Mouse (Mus musculus): ENCODE data around the gene Zfp282.
"Not testable (repeated sequence)": the region's sequence is repeated elsewhere in the genome, so short reads cannot be mapped to it uniquely, and the experiment has no call there.

Zfp282 gene

DNA sequence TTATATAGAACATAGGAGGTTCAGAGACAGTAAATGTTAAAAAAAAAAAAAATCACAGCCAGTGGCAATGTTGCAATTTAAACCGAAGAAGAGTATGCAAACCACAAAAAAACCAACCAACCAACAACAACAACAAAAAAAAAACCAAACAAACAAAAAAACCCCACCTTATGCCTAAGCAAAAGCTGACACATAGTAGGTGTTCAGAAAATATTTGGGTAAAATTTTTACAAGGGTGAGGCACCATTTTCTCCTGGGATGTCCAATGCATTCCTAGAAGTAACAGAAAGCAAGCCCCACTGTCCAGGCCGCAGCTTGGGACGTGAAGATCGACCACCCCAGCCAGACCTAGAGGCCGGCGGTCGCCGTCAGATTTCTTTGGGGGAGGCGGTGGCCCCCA is at the start of gene Zfp282:
Gene Zfp282 (plus strand): TSS at position 147 of the 400 bp plus-strand sequence.
- DNase-seq (ENCODE audit: low spot score in 2 of 2) = no peak

DNA sequence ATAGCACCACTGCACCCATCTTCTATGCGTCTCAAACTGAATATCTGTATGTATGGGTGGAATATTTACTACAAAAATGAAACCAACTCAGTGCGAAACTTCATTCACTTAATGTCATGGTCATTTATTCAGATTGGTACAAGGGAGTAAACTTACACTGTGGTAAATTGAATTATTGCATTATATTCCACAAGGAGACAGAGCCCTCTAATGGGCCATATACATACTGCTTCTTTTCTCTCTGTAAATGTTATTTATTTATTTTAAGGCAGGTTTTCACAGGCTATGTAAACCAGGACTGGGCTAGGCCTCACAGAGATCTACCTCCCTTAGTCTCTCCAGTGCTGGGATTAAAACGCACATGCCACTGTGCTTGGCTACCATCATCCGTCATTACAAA is 49.5 kb upstream of the Zfp282 start:
- no peak for DNase-seq (ENCODE audit: low spot score in 2 of 2)

DNA sequence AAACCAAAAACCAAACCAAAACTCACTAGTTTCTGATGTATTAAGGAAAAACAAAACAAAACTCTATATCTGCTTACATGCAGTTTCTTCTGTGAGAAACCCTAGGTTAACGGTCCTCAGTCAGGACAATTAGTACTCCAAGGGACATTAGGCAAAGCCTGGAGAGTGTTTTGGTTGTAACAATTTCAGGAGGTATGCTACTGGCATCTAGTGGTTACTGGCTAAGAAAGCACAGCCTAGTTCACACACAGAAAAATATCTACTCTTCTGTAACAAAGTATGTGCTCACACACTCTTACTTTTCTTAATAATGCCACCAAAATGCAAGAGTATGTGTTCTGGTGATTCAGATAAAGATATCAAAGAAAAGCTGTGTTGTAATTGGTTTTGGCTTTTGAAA is 48.1 kb upstream of the Zfp282 start:
- no peak for DNase-seq (ENCODE audit: low spot score in 2 of 2)

DNA sequence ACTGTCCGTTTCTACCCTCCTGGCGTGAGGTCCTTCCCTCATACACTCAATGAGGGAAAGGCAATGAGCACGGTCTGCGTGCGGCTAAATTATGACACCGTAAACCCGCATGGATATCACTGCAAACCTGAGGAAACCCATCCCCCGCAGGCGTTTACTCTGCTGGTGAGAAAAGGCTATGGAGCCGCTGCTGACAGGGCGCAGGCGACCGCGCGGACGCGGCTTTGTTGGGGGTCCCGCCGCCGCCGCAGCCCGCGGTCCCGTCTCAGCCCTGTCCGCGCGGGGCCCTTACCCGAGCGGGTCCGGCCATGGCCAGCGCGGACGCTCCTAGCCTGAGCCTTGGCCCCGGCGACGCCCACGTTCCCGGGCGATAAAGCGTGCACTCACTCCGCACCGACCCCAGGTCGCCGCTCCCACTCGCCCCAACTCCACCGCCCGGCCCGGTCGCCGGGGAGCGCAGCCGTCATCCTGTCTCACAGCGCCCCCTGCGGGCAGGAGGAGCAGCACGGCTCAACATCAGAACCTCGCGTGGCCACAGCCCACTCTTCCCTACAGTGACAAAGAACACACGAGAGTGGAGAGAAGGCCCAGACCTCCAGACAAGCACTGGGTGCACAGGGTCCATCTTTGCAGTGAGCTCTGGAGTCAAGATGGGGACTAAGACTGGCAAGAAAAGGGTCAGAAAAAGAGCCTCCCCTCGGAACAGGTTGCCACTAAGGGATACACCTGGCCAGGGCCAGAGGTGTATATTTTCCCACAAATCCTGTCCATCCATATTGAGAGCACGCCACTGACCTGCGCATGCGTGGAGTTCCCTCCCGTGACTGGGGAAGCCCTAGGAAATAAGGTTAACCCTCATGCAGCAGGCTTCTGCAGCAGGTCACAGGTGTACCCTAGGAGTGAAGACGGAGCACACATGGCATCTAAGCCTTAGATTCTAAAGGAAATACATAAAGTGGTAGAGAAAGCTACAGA is 46.6 kb upstream of the Zfp282 start, which contains the start of gene Zfp786:
Gene Zfp786 (minus strand): TSS at position 764 of the 975 bp plus-strand sequence.
- peak; percentile 82 to 89 for DNase-seq (ENCODE audit: low spot score in 2 of 2)

DNA sequence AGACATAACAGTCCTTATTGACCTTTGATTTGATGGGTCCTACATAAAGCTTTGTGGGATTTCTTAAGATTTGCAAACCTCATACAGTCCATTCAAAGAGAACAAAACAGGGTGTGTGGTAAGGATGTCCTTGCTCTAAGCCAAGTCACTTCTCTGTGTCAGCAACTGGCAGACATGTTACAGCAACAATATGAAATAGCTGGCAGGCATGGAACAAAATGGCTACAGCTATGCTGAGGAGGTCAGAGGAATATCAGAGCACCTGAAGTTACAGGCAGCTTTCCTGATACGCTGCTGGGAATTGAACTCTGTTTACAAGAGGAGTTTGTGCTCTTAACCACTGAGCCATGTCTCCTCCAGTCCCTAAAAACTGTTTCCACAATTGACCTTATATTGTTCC is 44.8 kb upstream of the Zfp282 start:
- no peak for DNase-seq (ENCODE audit: low spot score in 2 of 2)

DNA sequence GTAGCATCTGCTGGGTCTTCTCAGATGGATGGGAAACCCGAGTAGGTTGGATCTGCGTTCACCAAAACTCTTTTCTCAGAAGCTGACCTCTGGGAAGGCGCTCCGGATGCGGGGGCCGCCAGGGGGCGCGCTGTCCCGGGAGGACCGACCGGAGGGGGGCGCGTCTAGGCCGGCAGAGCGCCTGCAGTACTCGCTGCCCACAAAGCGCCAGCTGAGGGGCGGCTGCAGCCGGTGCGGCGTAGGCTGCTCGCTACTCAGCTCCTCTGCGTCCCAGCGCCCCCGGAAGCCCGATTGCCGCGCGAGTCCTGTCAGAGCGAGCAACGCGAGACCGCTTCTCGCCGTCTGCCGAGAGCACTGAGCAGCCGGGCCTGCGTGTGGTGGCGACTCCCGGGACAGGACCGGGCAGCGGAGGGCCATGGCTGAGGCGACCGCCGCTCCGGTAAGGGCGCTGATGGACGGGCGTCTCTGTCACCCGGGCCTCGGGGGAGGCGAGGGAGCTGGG is 41.5 kb upstream of the Zfp282 start, which contains the start of gene Zfp398:
Gene Zfp398 (plus strand): TSS at position 180 of the 502 bp plus-strand sequence.
- DNase-seq (ENCODE audit: low spot score in 2 of 2) = peak; percentile 87 to 92

DNA sequence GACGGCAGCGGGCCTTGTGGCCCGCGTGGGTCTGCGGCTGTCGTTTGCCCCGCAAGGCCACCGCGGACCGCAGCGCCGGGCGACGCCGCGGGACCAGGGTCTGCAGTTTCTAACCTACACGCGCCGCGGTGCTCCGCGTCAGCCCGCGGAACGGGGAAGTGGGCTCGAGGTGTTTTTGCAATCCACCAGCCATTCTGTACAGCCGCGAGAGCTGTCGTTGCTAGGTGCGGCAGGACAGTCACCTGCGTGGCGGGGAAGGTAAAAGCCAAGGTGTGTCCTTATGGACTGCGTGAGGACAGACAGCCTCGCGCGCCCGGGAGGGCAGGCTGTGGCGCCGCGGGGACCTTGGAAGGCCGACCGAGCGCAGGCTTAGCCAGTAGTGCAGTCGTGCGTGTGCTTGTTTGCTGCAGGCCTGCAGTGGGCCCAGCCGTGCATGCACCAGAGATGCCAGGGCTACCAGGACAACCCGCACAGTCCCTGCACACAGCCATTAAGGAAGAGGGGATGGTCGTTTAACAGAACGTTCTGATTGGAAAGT is 41.0 kb upstream of the Zfp282 start:
- peak; percentile 41 to 43 for DNase-seq (ENCODE audit: low spot score in 2 of 2)

DNA sequence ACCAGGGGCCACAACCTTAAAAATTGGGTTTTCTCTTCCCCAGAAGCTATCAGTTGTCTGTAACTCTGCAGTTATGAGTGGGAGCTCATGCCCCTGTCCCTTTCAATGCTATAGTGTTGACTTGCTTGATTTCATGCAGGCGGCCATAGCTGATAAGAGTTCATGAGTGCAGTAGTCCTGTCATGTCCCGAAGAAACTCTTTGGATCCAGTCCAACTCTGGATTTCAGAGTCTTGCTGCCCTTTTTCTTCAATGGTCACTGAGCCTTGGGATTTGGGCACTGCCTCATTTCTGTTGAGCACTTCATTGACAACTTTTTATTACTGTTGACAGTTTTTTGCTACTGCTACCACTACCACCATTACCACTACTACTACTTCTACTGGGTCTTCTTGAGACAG is 39.4 kb upstream of the Zfp282 start:
- no peak for DNase-seq (ENCODE audit: low spot score in 2 of 2)

DNA sequence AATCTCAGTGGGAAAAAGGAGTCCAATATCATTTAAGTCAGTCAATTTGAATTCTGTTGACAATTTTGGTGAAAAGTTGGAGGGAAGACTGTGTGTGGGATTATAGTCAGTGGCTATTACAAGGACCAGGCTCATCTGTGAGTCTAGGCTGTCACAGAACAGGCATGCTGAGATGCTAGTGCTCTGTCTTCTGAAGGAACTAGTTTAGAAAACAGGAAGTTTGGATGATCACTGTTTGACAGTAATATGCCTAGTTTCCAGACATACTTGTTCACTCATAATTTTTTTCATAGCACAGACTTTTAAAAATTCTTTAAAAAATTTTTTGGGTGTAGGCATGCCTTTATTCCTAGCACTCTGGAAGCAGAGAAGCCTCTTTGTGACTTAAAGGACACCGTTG is 35.9 kb upstream of the Zfp282 start:
- DNase-seq (ENCODE audit: low spot score in 2 of 2) = no peak

DNA sequence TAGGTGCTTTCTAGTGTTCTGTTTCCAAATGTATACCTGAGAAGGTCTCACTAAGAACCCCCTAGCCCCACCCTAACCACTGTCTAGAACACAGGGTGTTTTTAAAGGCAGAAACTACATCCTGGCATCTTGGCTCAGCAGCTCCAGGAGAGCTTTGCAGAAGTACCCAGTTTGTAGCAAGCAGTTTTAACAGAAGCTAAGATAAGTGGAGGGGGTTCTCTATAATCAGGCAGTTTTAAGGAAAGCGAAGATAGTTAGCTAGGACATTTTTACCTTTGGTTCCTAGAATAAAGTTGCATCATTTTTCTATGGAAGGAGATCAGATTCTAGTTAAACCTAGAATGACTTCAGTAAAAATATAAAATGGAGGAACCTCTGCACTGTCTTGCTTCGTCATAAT is 35.2 kb upstream of the Zfp282 start:
- no peak for DNase-seq (ENCODE audit: low spot score in 2 of 2)

DNA sequence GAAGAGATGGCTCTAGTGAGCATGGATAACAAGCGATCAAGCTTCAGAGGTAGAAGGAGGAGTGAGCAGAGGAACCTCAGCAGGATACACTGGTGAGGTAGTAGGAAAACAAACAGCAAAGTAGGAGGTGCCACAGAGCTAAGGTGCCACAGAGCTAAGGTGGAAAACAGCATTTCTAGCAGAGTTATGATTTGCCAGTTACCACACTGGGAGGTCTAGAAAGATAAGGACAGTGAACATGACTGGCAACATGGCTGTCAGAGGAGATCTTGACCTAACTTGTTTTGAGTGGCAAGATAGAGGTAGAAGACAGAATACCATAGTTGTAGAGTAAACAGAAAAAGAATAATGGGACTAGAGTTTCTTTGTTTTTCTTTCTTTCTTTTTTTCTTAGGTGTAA is 34.7 kb upstream of the Zfp282 start:
- no peak for DNase-seq (ENCODE audit: low spot score in 2 of 2)

DNA sequence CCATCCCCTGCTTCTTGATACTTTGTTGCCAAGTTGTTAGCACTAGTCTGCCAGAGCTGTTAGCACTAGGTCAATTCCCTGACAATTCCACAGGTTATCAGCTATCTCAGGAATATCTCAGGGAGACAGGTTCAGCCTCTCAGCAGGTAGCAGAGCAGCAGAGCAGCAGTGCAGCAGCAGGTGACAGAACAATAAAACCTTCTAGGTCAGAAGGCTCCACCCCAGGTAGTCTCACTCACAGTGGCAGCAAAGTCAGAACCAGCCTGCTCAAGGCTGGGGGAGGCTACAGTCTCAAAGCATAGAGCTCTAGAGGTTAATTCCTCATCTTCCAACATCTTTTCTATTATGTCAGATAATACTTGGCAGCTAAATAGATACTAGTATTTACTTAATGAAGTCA is 31.2 kb upstream of the Zfp282 start:
- DNase-seq (ENCODE audit: low spot score in 2 of 2) = no peak

DNA sequence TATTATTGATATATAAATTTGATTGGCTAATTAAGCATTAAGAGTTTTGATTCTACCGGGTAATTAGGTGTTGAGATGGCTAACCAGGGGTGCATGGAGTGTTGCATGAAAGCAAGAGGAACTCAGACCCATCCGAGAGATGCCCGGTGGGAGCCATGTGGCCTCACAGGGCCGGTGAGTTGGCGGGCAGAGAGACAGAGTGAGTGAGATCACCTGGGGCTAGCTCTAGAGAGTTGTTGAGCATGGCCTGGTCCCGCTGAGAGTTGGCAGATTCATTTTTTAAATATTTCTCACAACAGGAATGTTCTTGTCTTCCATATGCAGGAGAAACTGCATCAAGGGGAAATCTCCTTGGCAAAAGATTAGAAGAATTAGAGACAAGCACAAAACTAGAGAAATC is 19.8 kb upstream of the Zfp282 start:
- DNase-seq (ENCODE audit: low spot score in 2 of 2) = no peak

DNA sequence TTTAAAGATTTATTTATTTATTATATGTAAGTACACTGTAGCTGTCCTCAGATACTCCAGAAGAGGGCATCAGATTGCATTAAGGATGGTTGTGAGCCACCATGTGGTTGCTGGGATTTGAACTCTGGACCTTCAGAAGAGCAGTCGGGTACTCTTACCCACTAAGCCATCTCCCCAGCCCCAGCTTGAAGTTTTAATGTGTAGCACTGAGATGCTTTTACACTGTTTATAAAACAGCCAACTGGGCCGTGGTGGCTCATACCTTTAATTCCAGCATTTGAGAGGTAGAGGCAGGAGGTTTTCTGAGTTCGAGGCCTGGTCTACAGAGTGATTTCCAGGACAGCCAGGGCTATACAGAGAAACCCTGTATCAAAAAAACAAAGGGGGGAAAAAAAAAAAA is 19.3 kb upstream of the Zfp282 start:
- not testable (repeated sequence) for DNase-seq (ENCODE audit: low spot score in 2 of 2)

DNA sequence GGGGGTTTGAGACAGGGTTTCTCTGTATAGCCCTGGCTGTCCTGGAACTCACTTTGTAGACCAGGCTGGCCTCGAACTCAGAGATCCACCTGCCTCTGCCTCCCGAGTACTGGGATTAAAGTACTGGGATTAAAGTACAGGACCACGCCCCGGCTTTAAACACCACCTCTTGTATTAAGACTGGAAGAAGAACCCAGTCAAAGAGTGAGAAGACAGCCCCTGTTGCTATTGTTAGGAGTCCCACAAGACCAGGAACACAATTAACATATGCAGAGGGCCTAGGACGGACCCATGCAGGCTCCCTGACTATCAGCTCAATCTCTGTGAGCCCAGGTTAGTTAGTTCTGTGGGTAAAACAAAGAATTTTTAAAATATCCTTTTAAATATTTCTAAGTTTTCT is 4.7 kb upstream of the Zfp282 start:
- DNase-seq (ENCODE audit: low spot score in 2 of 2) = no peak

DNA sequence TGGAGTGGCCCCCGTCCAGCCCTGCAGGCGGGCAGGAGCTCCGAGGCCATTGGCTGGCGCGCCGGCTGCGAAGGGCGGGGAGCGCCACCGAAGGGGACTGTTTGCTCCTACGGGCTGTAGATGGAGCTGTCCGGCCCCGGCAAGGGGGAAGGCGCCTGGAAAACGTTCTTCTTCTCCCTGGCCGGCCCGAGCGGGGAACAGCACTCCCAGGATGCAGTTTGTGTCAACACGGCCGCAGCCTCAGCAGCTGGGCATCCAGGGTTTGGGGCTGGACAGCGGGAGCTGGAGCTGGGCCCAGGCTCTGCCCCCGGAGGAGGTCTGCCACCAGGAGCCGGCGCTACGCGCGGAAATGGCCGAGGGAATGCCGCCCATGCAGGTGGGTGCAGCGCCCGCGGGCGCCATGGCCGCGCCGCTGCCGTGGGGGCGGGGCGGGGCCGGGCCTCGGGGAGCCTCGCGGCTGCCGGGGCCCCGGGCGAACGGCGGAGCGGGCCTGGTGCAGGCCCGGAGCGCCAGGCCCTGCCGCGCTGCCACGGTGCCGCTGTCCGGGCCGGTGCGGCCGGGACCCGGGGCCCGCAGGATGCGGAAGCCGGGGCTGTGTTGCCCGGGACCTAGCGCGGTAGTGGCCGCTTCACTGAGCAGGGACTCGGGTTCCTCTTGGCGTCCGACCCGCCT is 593 bp downstream of the Zfp282 start:
- peak; percentile 84 to 89 for DNase-seq (ENCODE audit: low spot score in 2 of 2)

DNA sequence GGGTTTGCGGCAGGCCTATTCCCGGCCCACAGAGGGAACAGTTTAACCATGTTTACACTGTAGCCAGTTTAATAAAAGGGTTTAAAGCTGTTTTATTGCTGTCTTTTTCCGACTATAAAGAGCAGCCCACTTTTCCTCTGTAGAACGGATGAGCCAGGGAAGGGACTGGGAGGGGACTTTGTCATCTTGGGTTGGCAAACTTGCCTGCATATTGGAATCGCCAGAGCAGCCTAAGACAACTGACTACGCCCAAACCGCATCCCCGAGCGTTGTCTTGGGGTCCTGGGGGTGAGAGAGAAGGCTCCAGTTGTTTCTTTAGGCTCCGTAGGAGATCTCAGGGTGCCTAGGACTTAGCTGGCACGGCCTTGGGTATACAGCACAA is 1.1 kb downstream of the Zfp282 start:
- no peak for DNase-seq (ENCODE audit: low spot score in 2 of 2)

DNA sequence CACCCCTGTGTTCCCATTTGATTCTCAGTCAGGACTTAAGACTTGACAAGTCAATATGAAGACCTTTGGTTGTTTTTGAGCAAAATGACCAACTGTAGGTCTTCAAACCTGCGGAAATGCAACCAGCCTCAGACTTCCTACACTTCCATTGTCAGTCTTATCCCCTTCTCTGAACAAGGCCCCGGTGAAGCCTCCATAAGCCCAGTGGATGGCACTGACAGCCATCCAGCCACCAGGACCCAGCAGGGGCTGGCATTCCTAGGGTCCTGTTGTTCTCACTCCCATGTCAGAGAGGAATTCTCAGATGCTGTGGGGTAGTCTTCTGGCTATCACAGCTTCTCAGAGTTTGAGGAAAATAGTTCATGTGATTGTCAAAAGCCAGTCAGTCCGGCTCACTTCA is 1.6 kb downstream of the Zfp282 start:
- DNase-seq (ENCODE audit: low spot score in 2 of 2) = no peak

DNA sequence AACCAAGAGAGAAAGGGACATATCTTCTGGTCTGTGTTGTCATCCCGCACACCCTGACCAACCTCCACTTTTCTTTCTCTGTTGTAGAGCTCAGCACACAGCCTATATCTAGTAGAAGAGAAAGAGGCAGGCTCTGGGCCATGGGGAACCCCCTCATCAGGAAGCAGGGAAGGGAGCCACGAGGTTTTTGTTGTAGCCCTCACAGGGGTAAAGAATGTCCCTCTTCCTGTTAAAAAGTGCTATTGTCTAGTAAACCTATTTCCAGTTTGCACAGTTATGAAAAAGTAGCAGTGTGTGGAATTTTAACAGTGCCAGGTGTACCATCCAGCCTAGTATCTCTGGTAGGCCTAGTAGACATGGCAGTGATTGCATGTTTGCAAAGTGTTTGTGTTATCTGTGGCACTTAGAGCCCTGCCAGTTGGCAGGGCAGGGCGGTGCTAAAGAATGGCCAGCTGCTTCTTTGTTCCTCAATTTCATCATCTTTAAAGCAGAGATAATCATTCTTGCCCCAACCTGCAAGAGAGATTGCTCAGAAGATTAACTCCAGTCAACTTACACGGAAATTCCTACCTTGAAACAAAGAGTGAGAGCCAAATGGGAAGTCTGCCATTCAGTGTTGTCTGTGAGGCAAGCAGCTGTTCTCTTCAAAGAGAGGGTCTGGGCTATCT is 2.2 kb downstream of the Zfp282 start:
- DNase-seq (ENCODE audit: low spot score in 2 of 2) = no peak

DNA sequence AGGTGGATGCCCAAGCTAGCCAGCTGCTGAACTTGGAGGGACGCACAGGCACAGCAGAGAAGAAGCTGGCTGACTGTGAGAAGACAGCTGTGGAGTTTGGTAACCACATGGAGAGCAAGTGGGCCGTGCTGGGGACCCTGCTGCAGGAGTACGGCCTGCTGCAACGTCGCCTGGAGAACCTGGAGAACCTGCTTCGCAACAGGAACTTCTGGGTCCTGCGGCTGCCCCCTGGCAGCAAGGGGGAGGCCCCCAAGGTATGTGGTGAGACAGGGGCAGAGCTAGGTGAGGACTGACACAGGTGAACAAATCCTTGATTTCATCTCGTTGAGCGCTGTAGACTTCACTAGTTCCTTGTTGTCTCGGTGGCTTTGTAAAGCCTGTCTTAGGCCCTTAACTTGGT is 3.2 kb downstream of the Zfp282 start:
- DNase-seq (ENCODE audit: low spot score in 2 of 2) = no peak

DNA sequence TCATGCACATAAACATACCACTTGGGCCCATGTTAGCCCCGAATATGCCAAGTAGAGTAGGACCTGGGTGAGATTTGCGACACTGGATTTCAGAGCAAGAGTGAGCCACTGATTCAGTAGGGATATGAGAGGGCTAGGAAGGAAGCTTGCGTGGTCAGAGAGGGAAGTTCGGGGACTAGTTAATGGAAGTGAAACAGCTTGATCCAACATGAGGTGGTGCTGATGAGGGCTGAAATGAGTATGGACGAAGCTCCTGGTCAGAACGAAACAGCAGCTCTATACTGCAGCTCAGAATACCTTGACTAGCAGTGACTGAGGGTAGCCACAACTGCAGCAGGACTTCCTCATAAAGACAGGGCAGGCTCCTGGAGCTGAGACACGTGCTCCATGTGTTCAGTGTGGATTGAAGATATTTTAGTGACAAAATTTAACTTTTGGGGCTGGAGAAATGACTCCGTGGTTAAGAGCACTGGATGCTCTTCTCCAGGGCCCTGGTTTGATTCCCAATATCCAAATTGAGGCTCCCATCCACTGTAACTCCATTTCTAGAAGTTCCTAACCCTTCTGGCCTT is 11.9 kb downstream of the Zfp282 start:
- no peak for DNase-seq (ENCODE audit: low spot score in 2 of 2)

DNA sequence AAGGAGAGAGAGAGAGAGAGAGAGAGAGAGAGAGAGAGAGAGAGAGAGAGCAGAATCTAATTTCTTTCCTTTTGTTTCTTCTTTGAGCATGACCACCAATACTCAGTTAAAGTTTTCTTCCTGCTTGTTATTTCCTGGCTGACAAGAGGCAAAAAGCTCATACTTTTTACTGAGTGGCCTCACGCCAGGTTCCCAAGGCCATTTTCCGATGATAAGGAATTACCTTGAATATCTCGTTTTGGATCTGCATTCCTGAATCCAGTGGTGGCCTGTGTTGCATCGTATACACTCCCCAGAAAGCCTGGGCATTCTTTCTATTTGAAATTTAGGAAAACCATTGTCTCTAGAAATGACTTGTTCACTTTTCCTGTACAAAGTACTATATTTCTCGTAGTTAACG is 22.4 kb downstream of the Zfp282 start:
- no peak for DNase-seq (ENCODE audit: low spot score in 2 of 2)

All from frontal cortex, postnatal 14 days (tissue).